23 mouse cellular contexts compared by ENCODE assay signal in the genomic region with DNA sequence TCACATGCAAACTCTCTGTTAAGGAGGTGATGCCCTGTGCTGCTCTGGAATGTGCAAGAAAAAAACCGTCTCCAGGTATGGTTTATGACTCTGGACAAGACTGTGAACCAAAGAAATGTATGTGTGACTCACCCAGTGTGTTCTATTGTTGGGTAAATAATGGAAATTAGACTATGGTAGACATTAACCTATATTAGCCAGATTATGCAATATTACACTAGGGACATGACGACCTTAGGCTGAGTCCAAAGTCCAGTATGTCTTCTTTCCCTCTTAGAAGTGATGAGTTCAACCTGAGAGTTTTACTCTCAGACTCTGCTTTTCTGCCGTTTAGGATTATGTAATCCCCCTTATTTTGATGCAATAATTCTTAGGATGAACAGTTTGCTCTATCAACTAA. TPM values are rescaled to one million over a fixed set of nuclear protein-coding genes. Genes with fewer than 3 reads are reported as not detected.
DNase-seq lines count a peak whose midpoint lies in the region; ATAC-seq and TF ChIP-seq lines count a peak whose summit lies in the region.
"Had no signal": no experiment of that assay in that cellular context is flagged by ENCODE, and none has a peak within 500 bp of the region (broad histone marks: within the 10 kb centered on the region; RNA-seq: fewer than 3 reads in every experiment).

No protein-coding gene starts in this region.

- no peak for TF ChIP-seq POLR2A in kidney, adult 2 months (IDR thresholded peaks at IDR 0.05; ENCODE audit: low read depth, low read length)

- no peak overlapping the region for H3K9ac ChIP-seq in intestine, postnatal 0 days (ENCODE audit: low read depth, low read length)
- H3K9ac ChIP-seq: embryonic facial prominence, embryonic 12.5 days; forebrain, embryonic 13.5 days; forebrain, embryonic 15.5 days had no signal

- 61% methylated on average over 3 of the region's 3 CpGs for WGBS in kidney, adult 2 months
- 55% methylated on average over 3 of the region's 3 CpGs for WGBS in intestine, postnatal 0 days

- no peak for TF ChIP-seq CTCF in kidney, adult 2 months (conservative IDR thresholded peaks at IDR 0.05; ENCODE audit: insufficient read depth, insufficient read length, low read depth, low read length)
- TF ChIP-seq CTCF in intestine, postnatal 0 days (IDR thresholded peaks at IDR 0.05; ENCODE audit: low read depth) = no peak

- H3K4me2 ChIP-seq in intestine, postnatal 0 days (replicated peaks; ENCODE audit: low read depth) = no peak overlapping the region
- H3K4me2 ChIP-seq: embryonic facial prominence, embryonic 12.5 days; forebrain, embryonic 13.5 days; forebrain, embryonic 15.5 days had no signal

- no peaks in the 10 kb centered on the region for H3K27me3 ChIP-seq in kidney, adult 2 months (replicated peaks; ENCODE audit: control insufficient read depth, insufficient read depth, low read length)
- H3K27me3 ChIP-seq in intestine, postnatal 0 days (replicated peaks; ENCODE audit: control insufficient read depth, insufficient read depth, low read length) = no peaks in the 10 kb centered on the region
- H3K27me3 ChIP-seq: embryonic facial prominence, embryonic 12.5 days; forebrain, embryonic 13.5 days; forebrain, embryonic 15.5 days; Patski had no signal

- H3K9me3 ChIP-seq in intestine, postnatal 0 days (ENCODE audit: control insufficient read depth) = peaks cover 5% of the 10 kb centered on the region; the same call in 1 of the 2 replicates
- H3K9me3 ChIP-seq: G1E had no signal

- H3K36me3 ChIP-seq in kidney, adult 2 months (ENCODE audit: control insufficient read depth, insufficient read depth, low read length) = no peaks in the 10 kb centered on the region
- H3K36me3 ChIP-seq in intestine, postnatal 0 days (ENCODE audit: control insufficient read depth, insufficient read depth) = no peaks in the 10 kb centered on the region
- H3K36me3 ChIP-seq: embryonic facial prominence, embryonic 10.5 days; embryonic facial prominence, embryonic 12.5 days; forebrain, embryonic 15.5 days; G1E had no signal

- H3K4me1 ChIP-seq in kidney, adult 2 months (ENCODE audit: control insufficient read depth, insufficient read depth, low read length) = no peaks in the 10 kb centered on the region; the same call in 1 of the 2 replicates
- no peaks in the 10 kb centered on the region for H3K4me1 ChIP-seq in intestine, postnatal 0 days (replicated peaks; ENCODE audit: control insufficient read depth, insufficient read depth, low read length)
- H3K4me1 ChIP-seq: embryonic facial prominence, embryonic 10.5 days; embryonic facial prominence, embryonic 12.5 days; forebrain, embryonic 13.5 days; forebrain, embryonic 15.5 days had no signal

- no peak overlapping the region for H3K4me3 ChIP-seq in kidney, adult 2 months (ENCODE audit: insufficient read depth, low read depth, low read length)
- H3K4me3 ChIP-seq in intestine, postnatal 0 days (ENCODE audit: low read depth, low read length) = no peak overlapping the region
- H3K4me3 ChIP-seq: embryonic facial prominence, embryonic 10.5 days; embryonic facial prominence, embryonic 12.5 days; forebrain, embryonic 13.5 days; forebrain, embryonic 15.5 days had no signal

- ATAC-seq in intestine, postnatal 0 days = peak; percentile 78
- ATAC-seq: activated CD4-positive, CD25-positive, alpha-beta regulatory T cell, adult 4 months; CD4-positive, CD25-positive, alpha-beta regulatory T cell, adult 4 months; forebrain, embryonic 13.5 days; forebrain, embryonic 15.5 days; Patski had no signal

- peak; percentile 59 for DNase-seq in kidney, adult 2 months
- no peak for DNase-seq in kidney, postnatal 4 days
- DNase-seq in kidney, adult 9 months = peak; percentile 67
- no peak for DNase-seq in kidney, postnatal 14 days
- DNase-seq in urinary bladder, adult 18-20 months (ENCODE audit: low spot score in 2 of 2) = no peak
- DNase-seq: adrenal gland, adult 8-10 months; adrenal gland, postnatal 14 days; adrenal gland, postnatal 36 days; B cell, adult 2 months; cerebellum, adult 11-12 months; cerebellum, adult 2 months; cerebellum, adult 9-10 months; cerebellum, postnatal 10 days; cerebellum, postnatal 25 days had no signal

- H3K27ac ChIP-seq in kidney, adult 2 months (ENCODE audit: insufficient read depth, low read depth, low read length) = no peak overlapping the region
- H3K27ac ChIP-seq in intestine, postnatal 0 days (ENCODE audit: low read depth, low read length) = no peak overlapping the region
- H3K27ac ChIP-seq: embryonic facial prominence, embryonic 10.5 days; embryonic facial prominence, embryonic 12.5 days; forebrain, embryonic 13.5 days; forebrain, embryonic 15.5 days had no signal

RNA-seq across cellular contexts. Expression of a gene that starts 7.8 kb away (rescaled TPM):
- 19.0 and 20.5 TPM in 2 replicates for polyA plus RNA-seq in kidney, adult 2 months (2012; rRNA removed)
- 3.0 and 3.5 TPM in 2 replicates for polyA plus RNA-seq in intestine, postnatal 0 days (2015; fragmentation: Nextera tagmentation; extraction: Ambion mirVana)
- polyA plus RNA-seq: G1E had no signal

Comparison
In these comparisons a context has a peak if more than half of its experiments do, and no peak if none do; other contexts are left out.
1. DNase-seq: peak in kidney, adult 2 months (single experiment) and kidney, adult 9 months (single experiment); none in kidney, postnatal 4 days (0 of 2), kidney, postnatal 14 days (single experiment) and urinary bladder, adult 18-20 months (0 of 2).